Mouse (Mus musculus): ENCODE data around the gene Ap1m1.

- no peak for TF ChIP-seq EP300 (IDR thresholded peaks at IDR 0.05; ENCODE audit: low read depth)
- no peak for TF ChIP-seq CTCF (IDR thresholded peaks at IDR 0.05; ENCODE audit: low read depth)
Measured at GRCm38 (mm10) chr8:72271691-72272090, 31.9 kb downstream of the Ap1m1 start.

All from liver, postnatal 0 days (tissue).